28 mouse cellular contexts compared by ENCODE assay signal in genomic region chr10:23488996-23489395, GRCm38 (mm10).
A peak's percentile ranks its signal among the peaks of the same experiment; 100 is the strongest.
DNase-seq lines count a peak whose midpoint lies in the region; ATAC-seq and TF ChIP-seq lines count a peak whose summit lies in the region.
"Had no signal": no experiment of that assay in that cellular context is flagged by ENCODE, and none has a peak within 500 bp of the region (broad histone marks: within the 10 kb centered on the region; RNA-seq: fewer than 3 reads in every experiment).

No protein-coding gene starts in this region.

- no peaks in the 10 kb centered on the region for H3K27me3 ChIP-seq in embryonic facial prominence, embryonic 13.5 days
- H3K27me3 ChIP-seq in limb, embryonic 14.5 days (ENCODE audit: control insufficient read depth, insufficient read depth, low read length), result no peaks in the 10 kb centered on the region
- H3K27me3 ChIP-seq in kidney, embryonic 14.5 days (ENCODE audit: control insufficient read depth, insufficient read depth, low read length), result no peaks in the 10 kb centered on the region
- H3K27me3 ChIP-seq: CH12.LX; embryonic facial prominence, embryonic 15.5 days; heart, embryonic 13.5 days; hindbrain, embryonic 12.5 days; midbrain, embryonic 12.5 days had no signal

- 20% methylated on average over 3 of the region's 3 CpGs for WGBS in embryonic facial prominence, embryonic 13.5 days
- WGBS in limb, embryonic 14.5 days, result 24% methylated on average over 3 of the region's 3 CpGs
- 66% methylated on average over 3 of the region's 3 CpGs for WGBS in kidney, embryonic 14.5 days

- H3K36me3 ChIP-seq in embryonic facial prominence, embryonic 13.5 days, result no peaks in the 10 kb centered on the region
- no peaks in the 10 kb centered on the region for H3K36me3 ChIP-seq in limb, embryonic 14.5 days (ENCODE audit: control insufficient read depth, insufficient read depth, low read length)
- H3K36me3 ChIP-seq in kidney, embryonic 14.5 days (ENCODE audit: control insufficient read depth, insufficient read depth, low read length), result no peaks in the 10 kb centered on the region
- H3K36me3 ChIP-seq: embryonic facial prominence, embryonic 15.5 days; forebrain, embryonic 10.5 days; G1E; heart, embryonic 13.5 days; hindbrain, embryonic 12.5 days; midbrain, embryonic 12.5 days had no signal

- H3K9ac ChIP-seq in embryonic facial prominence, embryonic 13.5 days, result no peak overlapping the region
- H3K9ac ChIP-seq in limb, embryonic 14.5 days (ENCODE audit: low read depth, low read length, severe bottlenecking), result no peak overlapping the region
- H3K9ac ChIP-seq in kidney, embryonic 14.5 days (ENCODE audit: low read depth, low read length), result no peak overlapping the region
- H3K9ac ChIP-seq: embryonic facial prominence, embryonic 15.5 days; heart, embryonic 13.5 days; hindbrain, embryonic 12.5 days; midbrain, embryonic 12.5 days had no signal

- no peak for TF ChIP-seq POLR2A in limb, embryonic 14.5 days (IDR thresholded peaks at IDR 0.05; ENCODE audit: borderline replicate concordance, extremely low read depth, insufficient read depth, insufficient read length)

- no peak overlapping the region for H3K4me3 ChIP-seq in layer of hippocampus, adult 2 months
- H3K4me3 ChIP-seq in embryonic facial prominence, embryonic 13.5 days, result no peak overlapping the region
- H3K4me3 ChIP-seq in limb, embryonic 14.5 days (replicated peaks; ENCODE audit: low read length), result no peak overlapping the region
- H3K4me3 ChIP-seq in kidney, embryonic 14.5 days (ENCODE audit: low read length), result no peak overlapping the region
- H3K4me3 ChIP-seq: embryonic facial prominence, embryonic 15.5 days; forebrain, embryonic 10.5 days; heart, adult 2 months; heart, embryonic 13.5 days; hindbrain, embryonic 12.5 days; midbrain, embryonic 12.5 days had no signal

- TF ChIP-seq CTCF in layer of hippocampus, adult 2 months (conservative IDR thresholded peaks at IDR 0.05), result no peak

- no peak for ATAC-seq in embryonic facial prominence, embryonic 13.5 days (ENCODE audit: insufficient number of reproducible peaks, insufficient read depth, low FRiP score, low TSS enrichment, low read depth)
- ATAC-seq in limb, embryonic 14.5 days (ENCODE audit: low FRiP score, low read depth), result no peak
- ATAC-seq in kidney, embryonic 14.5 days (ENCODE audit: low FRiP score, low TSS enrichment), result no peak
- ATAC-seq: forebrain, embryonic 16.5 days; inflammation-experienced regulatory T-cells, adult 6 months had no signal

- no peak overlapping the region for H3K27ac ChIP-seq in layer of hippocampus, adult 2 months
- H3K27ac ChIP-seq in embryonic facial prominence, embryonic 13.5 days, result peak overlapping the region; percentile 60; the same call in 1 of the 2 replicates
- no peak overlapping the region for H3K27ac ChIP-seq in limb, embryonic 14.5 days (replicated peaks; ENCODE audit: low read depth, low read length)
- no peak overlapping the region for H3K27ac ChIP-seq in kidney, embryonic 14.5 days (ENCODE audit: low read depth, low read length)
- H3K27ac ChIP-seq: embryonic facial prominence, embryonic 15.5 days; forebrain, embryonic 10.5 days; heart, adult 2 months; heart, embryonic 13.5 days; hindbrain, embryonic 12.5 days; midbrain, embryonic 12.5 days had no signal

- peak; percentile 6 to 14 for DNase-seq in layer of hippocampus, adult 2 months (ENCODE audit: low spot score in 2 of 2)
- DNase-seq in layer of hippocampus, adult 9-11 months, result no peak
- DNase-seq in adipocyte (ENCODE audit: low spot score), result peak; percentile 50
- DNase-seq in limb, embryonic 14.5 days (ENCODE audit: low spot score), result peak; percentile 69
- DNase-seq in kidney, adult 18-20 months, result no peak
- DNase-seq: adrenal gland, adult 8-10 months; B cell, adult 2 months; cerebellum, adult 2 months; cerebellum, postnatal 25 days; gastrocnemius, postnatal 14 days; heart, adult 2 months; heart, postnatal 14 days; kidney, adult 9 months; kidney, postnatal 36 days; lung, postnatal 10 days; right cerebral cortex, postnatal 14 days; spleen, adult 18-20 months had no signal

- H3K9me3 ChIP-seq in embryonic facial prominence, embryonic 13.5 days, result no peaks in the 10 kb centered on the region
- no peaks in the 10 kb centered on the region for H3K9me3 ChIP-seq in limb, embryonic 14.5 days (ENCODE audit: control insufficient read depth, low read length)
- no peaks in the 10 kb centered on the region for H3K9me3 ChIP-seq in kidney, embryonic 14.5 days (ENCODE audit: control insufficient read depth, low read length)
- H3K9me3 ChIP-seq: embryonic facial prominence, embryonic 15.5 days; forebrain, embryonic 10.5 days; G1E; heart, embryonic 13.5 days; hindbrain, embryonic 12.5 days; midbrain, embryonic 12.5 days had no signal

- H3K4me1 ChIP-seq in embryonic facial prominence, embryonic 13.5 days, result peaks cover 6% of the 10 kb centered on the region
- H3K4me1 ChIP-seq in limb, embryonic 14.5 days (ENCODE audit: control insufficient read depth, insufficient read depth, low read length), result peaks cover 7% of the 10 kb centered on the region; the same call in 1 of the 2 replicates
- no peaks in the 10 kb centered on the region for H3K4me1 ChIP-seq in kidney, embryonic 14.5 days (ENCODE audit: control insufficient read depth, insufficient read depth, low read length)
- H3K4me1 ChIP-seq: embryonic facial prominence, embryonic 15.5 days; forebrain, embryonic 10.5 days; heart, embryonic 13.5 days; hindbrain, embryonic 12.5 days; midbrain, embryonic 12.5 days had no signal

- H3K4me2 ChIP-seq in embryonic facial prominence, embryonic 13.5 days, result no peak overlapping the region
- H3K4me2 ChIP-seq in limb, embryonic 14.5 days (replicated peaks; ENCODE audit: low read depth, low read length, severe bottlenecking), result no peak overlapping the region
- H3K4me2 ChIP-seq in kidney, embryonic 14.5 days (replicated peaks; ENCODE audit: low read depth, low read length), result no peak overlapping the region
- H3K4me2 ChIP-seq: embryonic facial prominence, embryonic 15.5 days; heart, embryonic 13.5 days; hindbrain, embryonic 12.5 days; midbrain, embryonic 12.5 days had no signal

Comparison
In these comparisons a context has a peak if more than half of its experiments do, and no peak if none do; other contexts are left out.
1. DNase-seq: peak in layer of hippocampus, adult 2 months (2 of 2), adipocyte (single experiment) and limb, embryonic 14.5 days (single experiment); none in layer of hippocampus, adult 9-11 months (single experiment) and kidney, adult 18-20 months (single experiment).